Mouse (Mus musculus) 3134 (cell line): ENCODE results near the gene Fam81b.
"Not testable (repeated sequence)": the region's sequence is repeated elsewhere in the genome, so short reads cannot be mapped to it uniquely, and the experiment has no call there.

Source experiments
- DNase-seq: peaks from one replicate; pipeline ENCODE4 v3.0.0-alpha.2; 2011; ENCODE audit warnings: low spot score; ENCODE audit not compliant: insufficient read length; ENCODE audit errors: extremely low read depth

Gene Fam81b

DNA sequence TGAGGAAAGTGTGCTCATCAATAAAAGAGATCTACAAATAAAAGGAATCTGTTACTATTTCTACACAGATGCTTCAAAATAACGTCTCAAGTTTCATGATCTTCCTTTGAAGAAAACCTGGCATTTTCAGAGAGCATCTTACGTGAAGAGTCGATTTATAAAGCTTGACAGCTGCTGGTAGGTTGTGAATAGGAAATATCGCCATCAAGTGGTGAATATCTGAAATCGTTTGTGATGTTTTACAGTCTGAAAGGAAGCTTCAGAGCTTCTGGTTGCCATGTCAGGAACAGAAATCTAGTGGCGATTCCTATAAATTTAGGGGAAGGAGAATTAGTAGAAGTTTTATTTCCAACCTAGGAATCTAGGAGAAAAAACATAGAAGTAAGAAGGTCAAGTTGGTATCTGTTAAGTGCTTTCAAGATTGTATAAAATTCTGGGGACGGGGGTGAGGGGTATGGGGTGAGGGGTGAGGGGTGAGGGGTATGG lies at the start of gene Fam81b:
Gene Fam81b (minus strand): TSS at position 436 of the 486 bp plus-strand sequence.
- no peak for DNase-seq

- not testable (repeated sequence) for DNase-seq
Measured at GRCm38 (mm10) chr13:76345941-76346340, 41.1 kb upstream of the Fam81b start.

GRCm38 (mm10) chr13:76318635-76319034 lies 13.8 kb upstream of the Fam81b start:
- DNase-seq: no peak

- no peak for DNase-seq
Measured at GRCm38 (mm10) chr13:76311580-76311979, 6.7 kb upstream of the Fam81b start.

DNA sequence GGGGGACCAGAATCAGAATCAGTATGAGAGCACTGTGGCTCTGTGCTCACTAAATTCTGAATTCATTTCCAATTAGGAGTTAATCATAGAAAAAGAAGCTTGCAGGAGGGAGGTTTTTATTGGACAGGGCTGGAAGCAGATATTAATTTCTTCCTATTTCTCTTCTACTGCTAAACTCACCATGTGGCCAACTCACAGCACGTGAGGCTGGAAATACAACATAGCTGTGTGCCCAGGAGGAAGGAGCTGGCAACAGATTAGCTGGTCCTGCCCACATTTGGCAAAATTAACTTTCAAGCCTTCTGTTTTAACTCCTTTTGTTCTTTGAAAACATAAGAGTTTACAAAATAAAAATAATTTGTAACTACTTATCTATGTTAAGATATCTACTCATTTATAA lies 3.9 kb upstream of the Fam81b start:
- DNase-seq: no peak

- no peak for DNase-seq
Measured at GRCm38 (mm10) chr13:76305655-76306365, 938 bp upstream of the Fam81b start.

DNA sequence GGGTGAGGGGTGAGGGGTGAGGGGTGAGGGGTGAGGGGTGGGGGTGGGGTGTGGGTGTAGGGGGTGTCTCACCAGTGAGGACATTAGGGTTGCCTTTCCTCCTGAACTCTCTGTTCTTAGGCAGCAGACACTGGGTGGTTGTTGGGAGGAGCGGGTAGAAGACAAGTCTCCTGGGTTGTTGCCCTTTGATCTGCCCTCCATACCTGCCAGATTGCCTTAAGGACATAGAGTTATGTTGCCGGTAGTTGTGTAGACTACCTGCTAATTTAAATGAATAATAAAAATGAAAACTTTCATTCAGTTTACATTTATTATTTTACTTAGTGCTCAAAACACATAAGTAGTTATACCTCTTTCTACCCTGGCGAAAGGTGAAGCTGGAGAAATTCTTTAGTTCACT lies 369 bp upstream of the Fam81b start:
- no peak for DNase-seq

- DNase-seq: no peak
Measured at GRCm38 (mm10) chr13:76304201-76304600, 671 bp downstream of the Fam81b start.

- no peak for DNase-seq
Measured at GRCm38 (mm10) chr13:76303160-76303559, 1.7 kb downstream of the Fam81b start.

- DNase-seq: no peak
Measured at GRCm38 (mm10) chr13:76302056-76302455, 2.8 kb downstream of the Fam81b start.

- DNase-seq: no peak
Measured at GRCm38 (mm10) chr13:76292050-76292449, 12.8 kb downstream of the Fam81b start.

- no peak for DNase-seq
Measured at GRCm38 (mm10) chr13:76284597-76284996, 20.3 kb downstream of the Fam81b start.

GRCm38 (mm10) chr13:76264361-76265026 lies 40.4 kb downstream of the Fam81b start:
- no peak for DNase-seq

DNA sequence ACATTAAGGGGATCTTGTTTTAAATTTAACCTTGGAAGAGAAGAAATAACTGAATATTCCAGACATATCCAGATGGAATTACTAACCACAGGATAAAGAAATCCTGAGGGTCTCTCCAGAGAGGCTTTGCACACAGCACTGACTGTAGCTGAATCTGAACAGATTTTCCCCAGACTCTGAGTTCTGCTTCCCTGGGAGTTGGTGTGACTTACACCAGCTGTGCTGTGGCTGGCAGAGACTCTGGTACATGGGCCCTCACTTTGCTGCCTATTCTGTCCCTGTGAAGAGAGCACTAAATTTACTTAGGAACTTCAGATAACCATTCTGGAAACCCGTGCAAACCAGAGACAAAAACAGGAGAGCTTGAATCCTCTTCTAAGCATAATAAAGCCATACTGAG lies 46.1 kb downstream of the Fam81b start:
- DNase-seq: no peak

DNA sequence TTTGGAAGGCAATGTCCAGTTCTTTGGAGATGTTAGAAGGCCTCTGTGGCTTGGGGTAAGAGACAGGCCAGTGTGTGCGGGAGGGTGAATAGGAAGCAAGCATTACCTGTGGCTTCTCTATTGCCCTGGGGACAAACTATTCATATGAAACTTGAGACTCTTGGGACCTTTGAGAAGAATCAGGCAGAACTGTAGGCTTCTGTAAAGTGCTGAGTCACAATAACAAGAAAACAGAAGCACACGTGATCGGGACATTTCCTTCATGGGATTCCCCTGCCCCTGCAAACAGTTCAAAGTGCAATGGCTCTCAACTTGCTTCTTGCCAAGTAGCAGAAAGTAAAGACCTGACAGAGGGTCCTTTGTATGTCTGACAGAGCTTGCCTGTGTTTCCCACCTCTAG lies 48.5 kb downstream of the Fam81b start:
- DNase-seq: no peak

- DNase-seq: no peak
Measured at GRCm38 (mm10) chr13:76250092-76250491, 54.8 kb downstream of the Fam81b start.

GRCm38 (mm10) chr13:76249066-76249465 lies 55.8 kb downstream of the Fam81b start:
- DNase-seq: no peak

DNA sequence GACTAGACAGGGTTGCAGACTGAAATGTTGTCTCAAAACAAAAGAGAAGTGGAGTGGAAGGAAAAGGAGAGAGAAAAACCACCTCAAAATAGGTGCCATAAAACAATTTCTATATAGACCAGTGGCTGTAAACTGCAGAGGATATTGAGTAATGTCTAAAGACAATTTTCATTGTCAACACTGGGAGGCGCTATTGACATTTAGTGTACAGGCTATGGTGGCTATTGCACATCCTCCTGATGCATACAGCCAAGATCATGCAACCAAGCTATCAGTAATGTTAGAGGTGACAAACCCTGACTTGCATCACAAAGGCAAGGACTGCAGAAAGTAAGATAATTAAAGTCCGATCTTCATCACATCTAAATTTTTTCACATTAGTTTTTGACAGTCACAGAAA lies 89.5 kb downstream of the Fam81b start:
- DNase-seq: no peak

GRCm38 (mm10) chr13:76214928-76215327 lies 89.9 kb downstream of the Fam81b start:
- no peak for DNase-seq

GRCm38 (mm10) chr13:76199943-76200342 lies 104.9 kb downstream of the Fam81b start:
- DNase-seq: no peak

DNA sequence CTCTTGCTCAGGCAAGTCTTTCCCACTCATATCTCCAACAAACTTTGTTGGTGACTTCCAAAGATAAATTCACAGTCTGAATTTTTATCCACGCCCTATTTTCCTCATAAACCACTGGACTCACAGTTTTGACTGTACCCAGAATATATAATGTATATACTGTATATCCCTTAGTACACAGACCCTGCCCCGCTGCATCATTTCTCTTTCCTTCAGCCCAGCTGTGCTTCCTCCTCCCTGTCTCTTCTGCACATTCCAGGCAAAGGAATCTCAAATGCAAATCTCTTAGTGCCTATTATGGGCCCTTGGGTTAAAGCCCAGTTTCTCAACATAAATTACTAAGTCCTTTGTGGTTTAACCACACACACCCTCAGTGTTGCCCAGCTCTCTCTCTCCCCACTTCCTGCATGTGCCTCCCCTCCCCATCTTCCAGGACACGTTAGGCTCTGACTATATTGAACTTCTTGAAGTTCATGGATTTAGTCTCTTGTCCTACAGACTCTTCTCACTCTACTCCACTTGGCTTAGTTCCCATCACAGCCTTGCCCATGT lies 107.5 kb downstream of the Fam81b start:
- peak; percentile 63 for DNase-seq
